Mouse (Mus musculus): ENCODE results near the gene Atp1a4.

Gene Atp1a4

DNA sequence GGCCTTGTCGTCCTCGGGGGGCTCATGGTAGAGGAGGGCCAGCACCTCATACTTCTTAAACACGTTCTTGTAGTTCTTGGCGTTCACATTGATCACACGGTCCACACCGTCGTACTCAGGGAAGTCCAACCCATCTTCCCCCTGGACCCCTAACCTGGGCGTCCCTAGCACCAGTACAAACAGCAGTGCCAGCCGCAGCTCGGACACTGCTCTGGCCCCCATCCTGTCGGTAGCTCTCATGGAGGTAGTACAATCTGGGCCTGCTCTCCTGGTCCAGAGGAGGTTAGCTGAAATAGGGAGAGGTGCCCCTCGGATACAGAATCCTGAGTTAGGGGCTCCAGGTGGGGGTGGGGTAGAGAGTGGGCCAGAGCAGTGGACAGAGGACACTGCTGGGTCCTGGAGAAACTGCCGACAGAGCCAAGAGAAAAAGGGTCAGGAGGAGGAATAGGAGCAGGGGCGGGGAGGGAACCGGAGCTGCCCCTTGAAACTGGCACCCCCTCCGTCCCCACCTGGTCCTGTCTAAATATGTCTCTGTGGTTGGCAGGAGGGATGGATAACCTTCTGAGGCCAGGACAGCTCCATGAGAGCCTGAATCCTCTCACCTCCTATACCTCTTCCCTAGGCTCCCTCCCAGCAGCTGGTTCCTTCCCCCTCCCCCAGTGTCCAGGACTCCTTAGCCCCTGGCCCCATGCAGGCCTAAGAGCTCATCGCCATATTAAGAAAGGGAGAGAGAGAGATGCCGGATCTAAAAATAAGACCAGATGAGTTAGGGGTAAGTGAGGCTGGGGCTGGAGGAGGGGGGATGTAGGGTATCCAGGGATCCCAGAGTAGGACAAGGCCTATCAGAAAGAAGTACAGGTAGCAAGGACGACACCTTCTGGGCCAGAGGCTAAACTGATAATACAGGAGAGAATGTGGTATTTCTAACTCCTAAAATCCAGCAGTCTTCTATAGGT, 38.5 kb downstream of the Atp1a4 start, which contains the start of gene Casq1:
Casq1 (minus strand) TSS at position 418 of the 956 bp plus-strand sequence.
- DNase-seq: no peak

DNA sequence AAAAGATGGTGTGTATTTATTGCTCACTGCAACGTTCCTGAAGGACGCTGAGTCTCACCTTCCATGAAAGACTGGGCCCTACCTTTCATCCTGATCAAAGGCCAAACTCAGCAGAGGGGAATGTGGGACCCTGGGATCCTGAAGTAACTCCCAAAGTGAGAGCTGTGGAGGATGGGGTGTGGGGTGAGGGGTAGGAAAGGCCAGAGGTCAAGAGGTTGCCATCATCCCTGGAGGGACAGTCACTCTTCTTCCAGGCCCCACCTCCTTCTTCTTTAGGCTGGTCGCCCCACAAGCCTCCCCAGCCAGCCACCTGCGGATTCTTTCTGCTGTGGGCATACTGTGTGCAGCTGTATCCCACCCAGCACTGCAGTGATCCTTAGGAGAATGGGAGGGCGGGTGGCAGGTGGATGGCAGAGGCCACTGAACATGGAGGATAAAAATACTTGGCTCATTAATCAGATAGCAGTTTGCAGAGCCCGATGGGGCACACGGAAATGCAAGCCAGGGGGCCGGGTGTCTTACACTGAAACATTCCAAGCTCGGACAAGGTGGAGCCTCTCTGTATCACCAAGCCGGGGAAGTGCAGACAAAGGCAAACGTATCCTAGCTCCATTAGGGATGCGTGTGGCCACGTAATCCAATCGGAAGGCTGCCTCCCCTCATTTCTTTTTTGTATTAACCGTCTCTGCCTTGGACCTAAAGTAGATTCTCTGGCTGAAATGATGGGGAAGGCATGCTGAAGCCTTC, 39.9 kb downstream of the Atp1a4 start:
- DNase-seq: no peak

DNA sequence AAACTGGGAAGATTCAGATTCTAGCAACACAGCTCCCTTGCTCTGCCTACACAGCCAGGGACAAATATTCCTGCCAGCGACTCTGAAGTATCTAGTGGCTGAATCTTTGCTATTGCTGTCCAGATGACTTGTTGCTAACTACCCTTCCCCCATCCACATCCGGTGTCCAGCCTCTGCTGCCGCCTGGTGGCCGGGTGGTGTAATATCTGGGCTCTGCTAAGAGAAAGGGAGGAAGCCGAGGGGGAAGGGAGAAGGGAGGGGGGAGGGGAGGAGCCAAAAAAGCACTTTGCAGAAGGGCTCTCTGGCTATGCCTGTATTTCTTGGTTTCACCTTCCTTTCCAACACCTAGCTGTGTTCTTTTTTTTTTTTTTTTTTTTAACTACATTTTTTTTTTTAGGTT, 41.1 kb downstream of the Atp1a4 start:
- peak; percentile 95 for DNase-seq

DNA sequence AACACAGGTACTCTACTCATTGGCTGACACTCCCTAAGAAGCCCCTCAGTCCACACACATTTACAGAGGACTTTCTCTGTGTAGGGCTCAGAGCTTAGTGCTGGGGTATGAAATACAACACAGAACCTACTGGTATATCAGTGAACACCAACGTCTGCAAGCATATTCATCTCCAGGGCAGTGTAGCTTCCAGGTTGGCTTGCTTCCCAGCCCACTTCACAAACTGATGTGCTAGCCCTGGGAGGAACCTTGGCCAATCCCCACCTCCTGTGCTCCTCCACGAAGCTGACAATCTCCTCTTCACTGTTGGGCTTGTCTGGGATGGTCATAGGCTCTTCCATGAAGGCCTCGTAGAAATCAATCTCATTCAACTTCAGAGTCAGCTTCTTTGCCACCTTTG, 43.5 kb downstream of the Atp1a4 start:
- DNase-seq: no peak

DNA sequence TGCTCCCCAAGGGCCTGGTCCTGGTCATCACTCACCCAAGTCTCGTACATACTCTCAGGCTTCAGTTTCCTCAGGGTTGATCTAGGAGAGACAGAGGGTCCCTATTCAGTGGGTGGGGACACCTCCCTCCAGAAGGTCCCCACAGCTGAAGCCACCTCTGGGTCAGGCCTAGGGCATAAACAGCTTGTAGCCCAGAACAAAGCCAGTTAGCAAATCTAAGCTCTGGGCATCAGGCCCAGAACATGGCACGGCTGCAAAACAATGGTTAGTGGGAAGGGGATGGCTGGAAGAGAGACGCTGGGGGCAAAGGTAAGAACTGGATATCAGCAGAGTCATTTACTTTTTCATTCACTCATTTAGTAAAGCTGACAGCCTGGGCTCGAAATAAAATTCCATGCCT, 44.4 kb downstream of the Atp1a4 start:
- no peak for DNase-seq

DNA sequence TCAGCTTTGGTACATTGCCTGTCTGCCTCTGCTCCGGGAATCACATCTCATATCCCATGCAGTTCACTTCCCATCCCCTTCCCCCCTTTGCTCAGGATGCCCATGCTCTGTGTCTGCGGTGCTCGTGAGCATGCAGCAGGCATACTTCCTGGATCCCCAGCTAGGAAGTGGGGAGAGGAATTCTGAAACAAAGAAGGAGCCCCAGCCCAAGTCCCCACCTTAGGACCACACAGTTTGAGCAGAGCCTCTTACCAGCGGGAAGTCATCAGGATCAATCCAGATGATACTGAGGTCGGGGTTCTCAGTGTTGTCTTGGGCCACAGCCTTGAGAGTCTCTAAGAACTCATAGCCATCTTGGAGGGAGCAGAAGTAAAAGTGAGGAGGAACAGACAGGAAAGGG, 45.4 kb downstream of the Atp1a4 start:
- DNase-seq: no peak

DNA sequence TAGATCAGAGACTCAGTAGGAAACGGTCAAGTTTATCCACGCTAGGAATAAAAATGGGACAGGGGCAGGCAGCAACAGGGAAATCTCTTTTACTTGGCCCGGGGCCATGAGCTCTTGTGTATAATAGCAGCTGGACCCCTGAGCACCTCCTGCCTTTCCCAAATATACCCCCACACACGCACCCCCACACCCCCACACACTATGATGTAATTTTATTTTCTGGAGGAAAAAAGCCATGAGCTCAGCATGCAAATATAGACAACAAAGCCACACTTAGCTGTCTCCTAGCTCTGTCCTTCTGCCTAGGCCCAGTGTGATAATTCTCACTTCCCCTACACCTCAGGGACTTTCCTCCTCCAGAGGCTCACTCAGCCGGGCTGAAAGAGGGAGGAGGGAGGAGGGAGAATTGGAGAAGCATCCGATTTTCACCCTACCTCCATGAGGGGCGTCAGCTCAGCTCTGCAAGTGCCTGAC, 51.1 kb downstream of the Atp1a4 start:
- peak; percentile 59 for DNase-seq

DNA sequence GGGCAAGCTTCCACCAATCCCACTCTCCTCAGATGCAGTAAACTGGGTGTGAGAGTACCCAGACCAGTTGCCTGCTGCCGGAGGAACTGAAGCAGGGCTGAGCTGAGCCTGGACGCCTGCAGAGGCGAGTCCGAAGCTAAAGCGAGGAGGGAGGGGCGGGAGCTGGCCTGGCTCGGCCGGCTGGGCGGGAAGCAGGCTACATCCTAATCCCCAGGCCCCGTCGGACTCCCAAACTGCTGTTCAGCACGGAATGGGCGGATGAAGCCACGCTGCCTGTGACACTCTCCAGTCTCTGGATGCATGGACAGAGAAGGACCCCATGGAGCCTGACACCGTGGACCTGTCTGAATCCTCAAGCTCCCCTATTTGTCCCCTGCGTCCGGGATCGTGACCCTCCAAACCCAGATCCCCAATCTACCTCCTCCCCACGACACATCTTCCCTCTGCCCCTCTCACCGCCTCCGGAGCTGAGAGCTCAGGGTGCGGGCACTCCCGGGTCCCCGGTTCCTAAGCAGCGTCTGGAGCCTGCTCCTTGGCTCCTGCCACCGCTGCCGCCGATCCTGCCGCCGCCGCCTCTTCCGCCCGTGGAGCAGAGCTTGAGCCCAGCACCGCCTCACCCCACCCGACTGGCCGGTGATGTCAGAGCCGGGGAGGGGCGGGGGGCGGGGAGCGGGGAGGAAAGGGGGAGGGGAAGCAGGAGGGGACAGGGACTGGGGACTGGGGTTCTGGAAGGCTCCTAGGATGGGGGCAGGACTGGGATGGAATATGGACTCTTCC, 51.9 kb downstream of the Atp1a4 start, which contains the start of gene Pea15a:
Pea15a (minus strand) TSS at position 664 of the 777 bp plus-strand sequence.
- DNase-seq: peak; percentile 93

DNA sequence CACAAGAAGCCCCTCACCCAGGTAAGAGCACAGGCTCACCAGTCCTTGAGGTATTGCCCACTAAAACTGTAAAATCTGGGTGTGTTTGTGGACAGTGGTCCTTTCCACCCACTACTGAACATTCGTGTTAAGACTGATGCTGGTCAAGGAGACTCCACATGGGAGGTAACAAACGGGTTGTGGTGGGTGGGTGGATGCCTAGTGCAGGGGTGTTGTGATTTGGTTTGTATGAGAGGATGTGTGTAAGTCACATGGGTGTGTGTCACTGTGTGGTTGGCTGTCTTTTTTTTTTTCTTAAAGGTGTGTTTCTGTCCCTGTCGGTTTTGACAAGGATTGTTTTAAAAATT, 52.5 kb downstream of the Atp1a4 start:
- peak; percentile 14 for DNase-seq

DNA sequence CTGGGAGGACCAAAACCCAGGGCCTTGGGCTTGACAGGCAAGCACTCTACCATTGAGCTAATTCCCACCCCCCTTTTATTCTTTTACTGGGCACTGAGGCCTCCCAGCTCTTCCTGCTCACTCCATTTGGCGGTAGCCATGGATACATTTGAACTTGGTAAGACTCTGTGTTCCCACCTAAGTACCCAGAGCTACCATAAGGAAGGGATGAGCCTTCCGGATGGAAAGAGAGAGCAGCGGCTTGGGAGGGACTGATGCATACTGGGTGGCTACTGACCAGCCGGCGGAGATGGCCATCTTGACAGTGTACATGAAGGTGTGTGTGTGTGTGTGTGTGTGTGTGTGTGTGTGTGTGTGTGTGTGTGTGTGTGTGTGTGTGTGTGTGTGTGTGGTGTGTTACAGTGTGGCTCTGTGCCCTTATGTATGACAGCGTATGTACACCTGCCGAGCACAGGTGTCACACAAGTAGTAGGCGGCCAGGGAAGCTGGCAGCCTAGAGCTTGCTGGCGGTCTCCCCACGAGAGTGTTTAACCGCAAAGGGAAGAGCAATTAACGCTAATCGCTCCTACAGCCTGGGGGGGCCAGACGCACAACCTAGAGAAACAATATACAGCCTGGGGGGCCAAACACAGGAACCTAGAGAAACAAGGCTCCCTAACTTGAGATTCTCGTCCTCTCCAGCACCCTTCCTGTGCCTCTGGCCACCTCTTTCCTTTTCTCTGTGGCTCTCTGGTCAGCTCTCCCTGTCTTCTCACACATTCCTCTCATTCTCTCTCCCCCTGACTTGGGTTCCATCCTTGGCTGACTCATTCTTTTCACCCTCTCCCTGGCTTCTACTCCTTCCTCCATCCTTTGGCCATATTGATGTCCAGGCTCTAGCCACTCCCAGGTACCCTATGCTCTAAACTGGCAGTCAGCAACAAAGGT, 53.1 kb downstream of the Atp1a4 start:
- peak; percentile 15 for DNase-seq

DNA sequence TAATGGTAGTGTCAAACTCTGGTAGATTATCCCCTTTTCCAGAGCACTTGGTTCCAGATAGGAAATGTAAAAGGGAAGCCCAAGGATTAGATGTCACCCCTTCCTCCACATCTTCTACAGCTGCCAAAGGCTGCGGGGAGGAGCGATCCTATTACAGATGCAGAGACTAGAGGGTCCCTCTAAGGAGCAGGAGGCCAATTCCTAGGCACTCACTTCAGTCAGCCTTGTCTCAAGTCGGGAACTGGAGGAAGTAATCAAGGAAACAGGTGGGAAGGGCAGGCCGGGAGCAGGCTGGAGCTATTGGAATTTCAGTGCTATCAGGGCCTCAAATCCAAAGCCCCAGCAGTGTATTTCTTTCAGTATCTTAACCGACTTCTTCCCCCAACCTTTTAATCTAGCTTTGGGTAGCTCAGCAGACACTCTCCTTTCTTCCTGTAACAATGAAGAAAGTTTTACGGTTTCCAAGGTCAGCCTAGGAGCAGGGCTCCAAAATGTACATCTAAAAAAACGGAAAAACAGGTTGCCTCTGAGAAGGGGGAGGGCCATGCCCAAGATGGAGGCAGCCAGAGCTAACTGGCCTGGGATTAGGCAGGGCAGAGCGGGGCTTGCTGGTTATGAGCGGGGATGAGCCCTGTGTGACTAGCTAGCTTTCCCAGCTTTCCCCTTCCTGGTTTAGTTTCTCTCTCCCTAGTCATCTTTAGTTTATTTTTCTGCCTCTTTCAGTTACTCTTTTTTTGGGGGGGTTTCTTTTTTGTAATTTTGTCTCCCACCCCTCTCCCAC, 54.0 kb downstream of the Atp1a4 start:
- DNase-seq: peak; percentile 39

DNA sequence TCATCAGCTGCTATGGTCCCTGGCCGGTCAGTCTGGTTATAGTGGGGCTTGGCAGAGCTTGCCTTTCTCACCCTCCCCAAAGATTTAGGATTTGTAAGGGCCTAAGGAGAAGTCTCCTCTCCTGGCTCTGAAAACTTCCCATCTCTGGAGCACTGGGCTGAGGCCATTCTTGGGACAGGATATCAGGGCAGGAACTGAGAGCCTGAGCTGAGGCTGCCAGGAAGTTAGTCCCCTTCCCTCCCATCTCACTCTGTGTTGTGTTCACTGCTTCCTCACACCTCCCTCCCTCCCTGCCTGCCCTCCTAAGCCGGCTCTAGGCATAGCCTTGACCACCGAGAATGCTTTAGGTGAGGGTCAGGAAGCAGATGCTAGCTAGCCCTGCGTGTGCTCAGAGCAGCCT, 54.6 kb downstream of the Atp1a4 start:
- peak; percentile 60 for DNase-seq

DNA sequence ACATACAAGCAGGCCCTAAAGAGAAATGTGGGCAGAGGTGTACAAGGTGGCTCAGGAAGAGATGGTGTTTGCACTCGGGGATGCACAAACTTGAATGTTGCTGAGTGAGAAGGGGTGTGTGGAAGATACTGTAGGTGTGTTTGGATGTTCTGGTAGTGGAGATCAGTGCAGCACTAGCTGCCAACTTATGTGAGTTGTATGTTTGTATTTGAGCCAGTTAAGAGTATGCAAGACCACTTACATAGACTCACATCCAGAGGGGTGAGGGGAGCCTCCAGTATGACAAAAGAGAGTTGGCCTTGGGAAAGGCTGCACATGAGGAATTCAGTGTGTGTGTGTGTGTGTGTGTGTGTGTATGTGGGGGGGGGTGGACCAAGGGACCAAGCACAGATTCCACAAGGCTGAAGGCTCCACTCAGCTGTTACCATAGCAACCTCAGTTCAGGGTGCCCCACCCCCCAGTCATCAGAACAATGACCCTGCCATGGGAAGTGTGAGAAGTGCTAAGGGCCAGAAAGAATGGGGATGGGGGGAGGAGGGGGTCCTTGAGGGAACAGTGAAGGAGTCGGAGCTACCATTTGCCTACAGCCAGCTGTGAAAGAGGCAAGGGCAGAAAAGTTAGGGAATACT, 55.2 kb downstream of the Atp1a4 start:
- peak; percentile 58 for DNase-seq

DNA sequence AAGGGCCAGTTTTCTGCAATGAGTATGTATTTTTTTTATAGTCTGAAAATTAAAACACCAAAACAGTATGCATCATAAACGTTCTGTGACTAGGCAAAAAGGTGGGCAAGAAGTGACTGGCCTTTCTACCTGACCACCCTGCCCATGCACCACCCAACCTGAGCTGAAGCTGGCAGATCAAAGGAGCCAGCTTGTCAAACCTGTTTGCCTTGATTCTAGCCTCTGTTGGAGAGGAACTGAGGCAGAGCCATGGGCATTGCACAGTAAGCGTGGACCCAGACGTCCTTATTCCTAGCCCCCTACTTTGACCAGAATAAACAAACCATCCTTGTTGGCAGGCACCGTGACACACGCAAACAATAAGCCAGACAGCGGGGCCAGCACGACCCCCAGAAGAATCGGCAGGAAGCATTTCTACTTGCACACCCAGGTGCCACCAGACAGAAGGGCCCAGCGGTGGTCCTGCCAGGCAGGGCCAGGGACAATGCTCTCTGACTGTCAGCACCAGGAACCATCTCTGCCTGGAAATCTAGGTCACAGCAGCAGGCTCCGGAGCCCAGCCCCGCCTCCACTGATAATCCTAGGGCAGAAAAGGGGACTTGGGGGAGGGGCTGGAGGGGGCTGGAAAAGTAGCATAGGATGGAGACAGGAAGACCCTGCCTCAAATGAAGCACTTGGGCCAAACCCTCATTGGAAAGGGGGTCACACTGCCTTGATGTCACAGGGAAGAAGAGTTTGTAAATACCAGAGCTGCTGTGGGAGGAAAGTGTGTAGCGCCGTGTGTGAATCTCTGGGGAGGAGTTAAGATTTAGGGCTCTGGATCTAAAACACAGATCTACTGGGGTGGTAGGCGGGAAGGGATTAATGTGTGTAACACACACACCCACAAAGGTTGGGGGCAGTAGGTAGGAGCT, 56.0 kb downstream of the Atp1a4 start:
- DNase-seq: peak; percentile 53

DNA sequence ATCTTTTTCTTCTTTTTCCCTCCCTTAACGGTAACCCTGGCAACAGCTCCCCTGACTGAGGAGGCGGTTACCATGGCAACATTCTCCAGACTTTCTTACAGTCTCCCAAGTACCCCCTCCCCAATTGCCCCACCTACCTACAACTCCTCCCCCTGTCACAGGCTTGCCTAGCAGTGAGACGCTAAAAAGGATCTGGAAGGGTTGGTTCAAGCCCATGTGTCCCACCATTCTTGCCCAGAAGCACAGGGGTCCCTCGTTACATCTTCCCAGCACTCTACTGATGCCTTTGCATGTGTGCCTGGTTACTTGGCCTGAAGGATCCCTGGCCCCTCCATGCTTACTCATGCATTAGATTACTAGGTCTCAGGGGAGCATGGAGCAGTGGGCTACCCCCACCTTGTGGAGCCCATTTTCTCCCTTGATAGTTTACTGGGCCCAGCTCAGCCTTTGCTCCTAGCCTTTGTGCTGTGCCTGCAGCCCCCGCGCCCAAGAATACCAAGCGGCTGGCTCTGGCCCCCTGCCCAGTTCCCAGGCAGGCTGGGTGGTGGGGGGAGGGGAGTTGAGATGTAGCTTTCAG, 57.3 kb downstream of the Atp1a4 start:
- DNase-seq: peak; percentile 61

DNA sequence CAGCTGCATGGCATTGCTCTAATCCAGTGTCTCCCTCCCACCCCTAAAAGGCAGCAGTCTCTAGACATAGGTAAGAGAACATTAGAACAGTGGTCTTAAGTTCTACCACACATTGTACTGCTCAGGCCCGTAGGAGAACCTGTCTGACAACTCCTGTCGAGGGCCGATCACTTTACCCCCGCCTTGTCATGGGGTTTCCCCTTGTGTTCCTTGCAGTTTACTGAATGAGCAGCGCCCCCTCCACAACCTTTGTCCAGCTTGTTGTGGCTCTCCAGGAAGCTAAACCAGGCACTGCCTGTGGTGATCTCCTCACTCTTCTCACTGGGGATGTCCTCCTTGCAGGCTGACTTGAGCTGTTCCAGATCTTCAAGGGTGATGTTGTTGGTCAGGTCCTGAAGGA, 58.1 kb downstream of the Atp1a4 start:
- DNase-seq: no peak

DNA sequence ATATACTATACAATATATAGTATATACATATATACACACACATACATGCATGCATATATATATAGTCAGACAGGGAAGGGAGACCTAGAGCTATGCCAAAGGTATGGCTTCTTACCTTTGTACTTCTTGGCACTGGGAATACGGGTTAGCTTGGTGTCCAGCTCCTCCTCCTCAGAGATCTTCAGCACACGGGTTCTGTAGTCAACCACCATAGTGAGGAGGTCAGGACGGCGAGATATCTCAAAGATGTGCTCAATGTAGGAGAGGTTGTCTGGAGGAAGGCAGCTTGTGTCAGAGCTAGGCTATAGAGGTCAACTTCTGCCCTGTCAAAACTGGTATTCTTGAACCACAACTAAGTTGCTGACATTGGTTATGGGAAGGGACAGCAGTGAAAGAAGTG, 59.2 kb downstream of the Atp1a4 start:
- no peak for DNase-seq

DNA sequence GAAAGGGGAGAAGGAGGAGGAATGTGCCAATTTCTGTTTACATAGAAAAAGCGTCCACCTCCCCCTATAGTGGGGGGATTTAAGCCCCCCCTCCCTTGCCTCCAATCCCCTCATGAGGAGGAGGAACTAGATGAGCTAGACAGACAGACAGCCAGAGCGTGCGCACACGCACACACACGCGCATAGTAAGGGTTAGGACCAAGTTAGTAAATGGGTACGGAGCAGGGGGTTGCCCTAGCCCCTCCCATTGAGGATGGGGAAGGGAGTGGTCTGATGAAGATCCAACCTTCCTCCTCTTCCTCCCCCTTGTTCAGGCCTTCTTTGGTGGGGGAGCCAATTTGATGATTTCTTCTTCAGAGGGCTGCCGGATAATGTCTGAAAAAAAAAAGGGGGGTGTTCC, 59.9 kb downstream of the Atp1a4 start:
- DNase-seq: no peak

DNA sequence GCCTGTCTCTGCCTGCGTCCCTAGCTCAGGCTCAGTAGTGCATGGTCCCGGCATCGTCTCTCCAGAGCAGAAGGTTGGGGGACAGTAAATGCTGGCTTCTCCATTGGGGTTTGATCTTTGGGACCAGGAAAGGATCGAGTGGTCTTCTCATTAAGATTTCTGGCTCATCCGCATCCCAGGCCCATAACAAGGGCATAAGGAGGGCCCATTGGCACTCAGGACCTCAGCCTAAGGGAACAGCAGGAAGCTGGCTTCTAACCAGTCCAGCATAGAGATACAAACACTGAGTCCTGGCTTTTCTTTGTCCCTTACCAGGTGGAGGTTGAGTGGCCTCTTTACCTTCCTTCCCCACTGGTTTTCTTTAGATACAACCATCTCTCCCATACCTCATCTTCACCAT, 60.4 kb downstream of the Atp1a4 start:
- no peak for DNase-seq
